Mouse (Mus musculus): Measurements from ENCODE around the gene Klk6.

- no peak for TF ChIP-seq POLR2A (IDR thresholded peaks at IDR 0.05; ENCODE audit: low read depth, low read length)
- no peak for TF ChIP-seq CTCF (IDR thresholded peaks at IDR 0.05; ENCODE audit: extremely low read depth, insufficient read length, insufficient replicate concordance, low read depth, low read length)
Measured at GRCm38 (mm10) chr7:43857501-43857900, 33.2 kb downstream of the Klk6 start.

All from small intestine, adult 2 months (tissue).